Mouse (Mus musculus): ENCODE measurements around the gene Sertad1.

DNA sequence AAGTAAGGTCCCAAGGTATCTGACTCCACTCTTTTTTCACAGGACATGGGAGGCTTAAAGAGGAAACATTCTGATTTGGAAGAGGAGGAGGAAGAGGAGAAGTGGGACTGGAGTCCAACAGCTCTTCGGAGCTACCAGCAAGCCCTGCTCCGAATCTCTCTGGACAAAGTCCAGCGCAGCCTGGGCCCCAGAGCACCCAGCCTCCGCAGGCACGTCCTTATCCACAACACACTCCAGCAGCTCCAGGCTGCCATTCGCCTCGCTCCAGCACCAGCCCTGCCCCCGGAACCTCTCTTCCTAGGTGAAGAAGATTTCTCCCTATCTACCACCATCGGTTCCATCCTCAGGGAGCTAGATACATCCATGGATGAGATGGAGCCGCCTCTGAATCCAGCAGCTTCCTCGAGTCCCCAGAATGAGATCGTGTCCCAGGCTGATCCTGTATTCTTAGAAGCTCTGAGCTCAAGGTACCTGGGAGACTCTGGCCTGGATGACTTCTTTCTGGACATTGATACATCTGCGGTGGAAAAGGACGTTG is 10.5 kb upstream of the Sertad1 start:
- TF ChIP-seq CTCF (conservative IDR thresholded peaks at IDR 0.05; ENCODE audit: low read length) (no peak), NANOG (IDR thresholded peaks at IDR 0.05; ENCODE audit: borderline replicate concordance, low read length) (no peak)
